Comparison of ENCODE assay signal across 22 mouse cellular contexts in genomic region chr17:31772201-31772820, GRCm38 (mm10).
DNase-seq lines count a peak whose midpoint lies in the region; ATAC-seq and TF ChIP-seq lines count a peak whose summit lies in the region.
"Had no signal": no experiment of that assay in that cellular context is flagged by ENCODE, and none has a peak within 500 bp of the region (broad histone marks: within the 10 kb centered on the region; RNA-seq: fewer than 3 reads in every experiment).

No protein-coding gene starts in this region.

- no peak overlapping the region for H3K9ac ChIP-seq in limb, embryonic 15.5 days
- no peak overlapping the region for H3K9ac ChIP-seq in liver, embryonic 11.5 days (ENCODE audit: low read depth, low read length)
- H3K9ac ChIP-seq in hindbrain, embryonic 12.5 days = no peak overlapping the region
- H3K9ac ChIP-seq: embryonic facial prominence, embryonic 13.5 days; hindbrain, embryonic 13.5 days; limb, embryonic 13.5 days; liver, embryonic 14.5 days had no signal

- no peak overlapping the region for H3K4me3 ChIP-seq in limb, embryonic 15.5 days
- H3K4me3 ChIP-seq in limb, embryonic 10.5 days = no peak overlapping the region
- H3K4me3 ChIP-seq in liver, embryonic 11.5 days (ENCODE audit: low read depth, low read length) = no peak overlapping the region
- H3K4me3 ChIP-seq in hindbrain, embryonic 12.5 days = no peak overlapping the region
- H3K4me3 ChIP-seq: embryonic facial prominence, embryonic 13.5 days; erythroblast, embryonic 14.5 days; heart, adult 2 months; hindbrain, embryonic 13.5 days; layer of hippocampus, adult 2 months; limb, embryonic 13.5 days; midbrain, embryonic 10.5 days had no signal

- 32% methylated on average over 9 of the region's 9 CpGs for WGBS in limb, embryonic 15.5 days
- WGBS in limb, embryonic 10.5 days = 66% methylated on average over 9 of the region's 9 CpGs
- 77% methylated on average over 9 of the region's 9 CpGs for WGBS in liver, embryonic 11.5 days
- WGBS in hindbrain, embryonic 12.5 days = 48% methylated on average over 9 of the region's 9 CpGs

- H3K9me3 ChIP-seq in limb, embryonic 15.5 days = no peaks in the 10 kb centered on the region
- H3K9me3 ChIP-seq in limb, embryonic 10.5 days (replicated peaks) = no peaks in the 10 kb centered on the region
- no peaks in the 10 kb centered on the region for H3K9me3 ChIP-seq in liver, embryonic 11.5 days (ENCODE audit: control insufficient read depth, low read length)
- 0 out of 2 replicates have a peak, but pooled peaks cover 6% of the 10 kb centered on the region for H3K9me3 ChIP-seq in hindbrain, embryonic 12.5 days (replicated peaks)

- TF ChIP-seq POLR2A in brain, embryonic 14.5 days (IDR thresholded peaks at IDR 0.05; ENCODE audit: borderline replicate concordance, extremely low read depth, insufficient read depth, insufficient read length, poor library complexity, severe bottlenecking) = no peak

- no peak for ATAC-seq in limb, embryonic 15.5 days (ENCODE audit: insufficient number of reproducible peaks, low FRiP score, low TSS enrichment, low read depth)
- ATAC-seq in liver, embryonic 11.5 days (replicated peaks; ENCODE audit: low FRiP score) = no peak
- no peak for ATAC-seq in hindbrain, embryonic 12.5 days (ENCODE audit: low FRiP score)
- ATAC-seq: lung, postnatal 0 days had no signal

- H3K36me3 ChIP-seq in limb, embryonic 15.5 days = no peaks in the 10 kb centered on the region
- no peaks in the 10 kb centered on the region for H3K36me3 ChIP-seq in limb, embryonic 10.5 days
- H3K36me3 ChIP-seq in liver, embryonic 11.5 days (ENCODE audit: control insufficient read depth, insufficient read depth, low read length) = no peaks in the 10 kb centered on the region
- no peaks in the 10 kb centered on the region for H3K36me3 ChIP-seq in hindbrain, embryonic 12.5 days
- H3K36me3 ChIP-seq: embryonic facial prominence, embryonic 13.5 days; hindbrain, embryonic 13.5 days; limb, embryonic 13.5 days; midbrain, embryonic 10.5 days had no signal

- no peak overlapping the region for H3K4me2 ChIP-seq in limb, embryonic 15.5 days
- no peak overlapping the region for H3K4me2 ChIP-seq in liver, embryonic 11.5 days
- no peak overlapping the region for H3K4me2 ChIP-seq in hindbrain, embryonic 12.5 days (replicated peaks)
- H3K4me2 ChIP-seq: embryonic facial prominence, embryonic 13.5 days; hindbrain, embryonic 13.5 days; limb, embryonic 13.5 days had no signal

- H3K27ac ChIP-seq in limb, embryonic 15.5 days = peak overlapping the region; percentile 38; the same call in 1 of the 2 replicates
- H3K27ac ChIP-seq in limb, embryonic 10.5 days = no peak overlapping the region
- H3K27ac ChIP-seq in liver, embryonic 11.5 days (ENCODE audit: low read depth, low read length) = no peak overlapping the region
- no peak overlapping the region for H3K27ac ChIP-seq in hindbrain, embryonic 12.5 days
- H3K27ac ChIP-seq: embryonic facial prominence, embryonic 13.5 days; heart, adult 2 months; hindbrain, embryonic 13.5 days; layer of hippocampus, adult 2 months; limb, embryonic 13.5 days; liver, embryonic 14.5 days; midbrain, embryonic 10.5 days had no signal

- H3K4me1 ChIP-seq in limb, embryonic 15.5 days = peaks cover 31% of the 10 kb centered on the region
- peaks cover 30% of the 10 kb centered on the region for H3K4me1 ChIP-seq in limb, embryonic 10.5 days
- peaks cover under 1% of the 10 kb centered on the region; the same call in 1 of the 2 replicates for H3K4me1 ChIP-seq in liver, embryonic 11.5 days (replicated peaks; ENCODE audit: control insufficient read depth, insufficient read depth, low read length)
- peaks cover 20% of the 10 kb centered on the region for H3K4me1 ChIP-seq in hindbrain, embryonic 12.5 days

- no peak for TF ChIP-seq CTCF in brain, embryonic 14.5 days (IDR thresholded peaks at IDR 0.05; ENCODE audit: borderline replicate concordance, extremely low read depth, insufficient read depth, insufficient read length)

- DNase-seq in limb, embryonic 10.5 days (ENCODE audit: low spot score) = no peak
- DNase-seq in thymus, postnatal 25 days = peak; percentile 10
- DNase-seq in thymus, postnatal 36 days = no peak
- peak; percentile 67 for DNase-seq in brain, embryonic 14.5 days (ENCODE audit: low read depth)
- no peak for DNase-seq in liver, embryonic 11.5 days (ENCODE audit: low spot score)
- DNase-seq: adrenal gland, adult 2 months; cerebellum, adult 11-12 months; gastrocnemius, postnatal 25 days; heart, adult 2 months; kidney, adult 8-10 months; kidney, postnatal 14 days; layer of hippocampus, postnatal 36 days had no signal

- no peaks in the 10 kb centered on the region for H3K27me3 ChIP-seq in limb, embryonic 15.5 days
- peaks cover 9% of the 10 kb centered on the region for H3K27me3 ChIP-seq in limb, embryonic 10.5 days (ENCODE audit: low read depth, poor library complexity, severe bottlenecking)
- no peaks in the 10 kb centered on the region for H3K27me3 ChIP-seq in liver, embryonic 11.5 days (replicated peaks; ENCODE audit: control insufficient read depth, insufficient read depth, low read length)
- H3K27me3 ChIP-seq in hindbrain, embryonic 12.5 days = no peaks in the 10 kb centered on the region
- H3K27me3 ChIP-seq: embryonic facial prominence, embryonic 13.5 days; limb, embryonic 13.5 days had no signal

Comparison
In these comparisons a context has a peak if more than half of its experiments do, and no peak if none do; other contexts are left out.
1. DNase-seq: peak in thymus, postnatal 25 days (single experiment) and brain, embryonic 14.5 days (single experiment); none in limb, embryonic 10.5 days (single experiment), thymus, postnatal 36 days (0 of 2) and liver, embryonic 11.5 days (single experiment).